Mouse (Mus musculus) CH12.LX (cell line): ENCODE measurements at regions not wholly inside any gene's neighbourhood (a gene's known extent, or its start where the extent isn't known, plus 50 kb on each side); places are given as distances from the start of the nearest gene placed in this dataset.
A peak's percentile ranks its signal among the peaks of the same experiment; 100 is the strongest.

Experiments
- DNase-seq: peaks from one replicate; pipeline ENCODE4 v3.0.0-alpha.2; 2013; ENCODE audit errors: extremely low read depth
- H3K27ac ChIP-seq: 2 replicates; pipeline ENCODE4 v1.5.1; 2012; ENCODE audit warnings: low read depth, mild to moderate bottlenecking, control low read depth, moderate library complexity; ENCODE audit not compliant: insufficient read depth
- H3K27me3 ChIP-seq: replicated peaks from 2 replicates; pipeline ENCODE3; 2012; ENCODE audit warnings: inconsistent platforms
- H3K36me3 ChIP-seq, 2 experiments: replicated peaks in 1 of 2; 2 replicates each; pipeline versions ENCODE3 to v1.6.1; 2012; ENCODE audit warnings: inconsistent platforms in 1 of 2, low read length in 1 of 2, mild to moderate bottlenecking in 1 of 2, mixed read lengths in 1 of 2, moderate library complexity in 1 of 2; ENCODE audit not compliant: control insufficient read depth in 1 of 2, insufficient read depth in 1 of 2
- H3K4me1 ChIP-seq, 2 experiments: 2 replicates each; pipeline ENCODE4 v1.6.1; 2012; ENCODE audit warnings: inconsistent platforms in 1 of 2, moderate library complexity in 1 of 2; ENCODE audit not compliant: insufficient read depth in 2 of 2, control insufficient read depth in 1 of 2
- H3K4me2 ChIP-seq: 2 replicates; pipeline ENCODE4 v1.6.1; 2012; ENCODE audit warnings: low read depth, mild to moderate bottlenecking, control low read depth; ENCODE audit not compliant: poor library complexity, insufficient read depth, severe bottlenecking
- H3K4me3 ChIP-seq, 3 experiments: fragments of 150-350 bp in 1 of 3; sonication (generic) in 1 of 3; replicated peaks in 1 of 3; 2 replicates each; pipeline versions ENCODE3 to v1.5.1; 2011 to 2012; ENCODE audit warnings: low read depth in 2 of 3, low read length in 2 of 3, mild to moderate bottlenecking in 2 of 3, moderate library complexity in 2 of 3, control low read depth in 1 of 3, improper control_type of control experiment in 1 of 3, inconsistent platforms in 1 of 3, mixed read lengths in 1 of 3; ENCODE audit not compliant: poor library complexity in 1 of 3
- H3K79me2 ChIP-seq: replicated peaks from 2 replicates; pipeline ENCODE4 v1.6.1; 2012; ENCODE audit warnings: mild to moderate bottlenecking, moderate library complexity; ENCODE audit not compliant: control insufficient read depth, poor library complexity, insufficient read depth, severe bottlenecking; ENCODE audit errors: extremely low read depth
- H3K9ac ChIP-seq: 2 replicates; pipeline ENCODE4 v1.6.1; 2012; ENCODE audit warnings: low read depth, mild to moderate bottlenecking, control low read depth, moderate library complexity; ENCODE audit not compliant: insufficient read depth
- H3K9me3 ChIP-seq: replicated peaks from 2 replicates; pipeline ENCODE3; 2012; ENCODE audit warnings: low read length, inconsistent platforms, mixed read lengths
- BHLHE40 ChIP-seq: IDR thresholded peaks from 2 replicates; pipeline ENCODE4 v1.6.1; 2011; ENCODE audit warnings: mild to moderate bottlenecking, low read depth, low read length, improper control_type of control experiment
- CHD1 ChIP-seq: IDR thresholded peaks from 2 replicates; pipeline ENCODE4 v1.6.1; 2012; ENCODE audit warnings: low read depth, low read length, improper control_type of control experiment, inconsistent platforms
- CHD2 ChIP-seq: IDR thresholded peaks from 2 replicates; pipeline ENCODE4 v1.6.1; 2011; ENCODE audit warnings: low read length, improper control_type of control experiment
- CTCF ChIP-seq, 2 experiments: IDR thresholded peaks in 1 of 2; conservative IDR thresholded peaks in 1 of 2; 2 replicates each; pipeline ENCODE4 v1.5.1; 2011 to 2012; ENCODE audit warnings: low read depth in 2 of 2, low read length in 2 of 2, improper control_type of control experiment in 1 of 2, inconsistent platforms in 1 of 2, mild to moderate bottlenecking in 1 of 2, moderate library complexity in 1 of 2
- E2F4 ChIP-seq: IDR thresholded peaks from 2 replicates; pipeline ENCODE4 v1.6.1; 2011; ENCODE audit warnings: low read depth, low read length, improper control_type of control experiment; ENCODE audit not compliant: insufficient replicate concordance
- ELF1 ChIP-seq: IDR thresholded peaks from 2 replicates; pipeline ENCODE4 v1.6.1; 2014; ENCODE audit warnings: low read depth, mild to moderate bottlenecking, inconsistent platforms, low read length, improper control_type of control experiment
- EP300 ChIP-seq: IDR thresholded peaks from 2 replicates; pipeline ENCODE4 v1.6.1; 2011; ENCODE audit warnings: low read length, improper control_type of control experiment
- ETS1 ChIP-seq: conservative IDR thresholded peaks from 2 replicates; pipeline ENCODE4 v1.6.1; 2012; ENCODE audit warnings: low read depth, mild to moderate bottlenecking, inconsistent platforms, low read length, improper control_type of control experiment, moderate library complexity
- GABPA ChIP-seq: IDR thresholded peaks from 2 replicates; pipeline ENCODE4 v1.6.1; 2012; ENCODE audit warnings: low read depth, low read length, improper control_type of control experiment, inconsistent platforms; ENCODE audit not compliant: insufficient replicate concordance
- HCFC1 ChIP-seq: IDR thresholded peaks from 2 replicates; pipeline ENCODE4 v1.6.1; 2012; ENCODE audit warnings: low read depth, mild to moderate bottlenecking, inconsistent platforms, low read length, improper control_type of control experiment
- IRF4 ChIP-seq: IDR thresholded peaks from 2 replicates; pipeline ENCODE4 v1.6.1; 2014; ENCODE audit warnings: low read depth, mild to moderate bottlenecking, inconsistent platforms, low read length, improper control_type of control experiment
- JUN ChIP-seq: IDR thresholded peaks from 2 replicates; pipeline ENCODE4 v1.6.1; 2011; ENCODE audit warnings: low read depth, mild to moderate bottlenecking, low read length, improper control_type of control experiment, moderate library complexity; ENCODE audit not compliant: insufficient read depth
- JUND ChIP-seq: conservative IDR thresholded peaks from 2 replicates; pipeline ENCODE4 v1.6.1; 2011; ENCODE audit warnings: low read depth, low read length, improper control_type of control experiment
- KAT2A ChIP-seq: IDR thresholded peaks from 2 replicates; pipeline ENCODE4 v1.6.1; 2012; ENCODE audit warnings: low read length, improper control_type of control experiment, inconsistent platforms; ENCODE audit not compliant: insufficient replicate concordance
- MAFK ChIP-seq: IDR thresholded peaks from 2 replicates; pipeline ENCODE4 v1.6.1; 2011; ENCODE audit warnings: low read length, improper control_type of control experiment; ENCODE audit not compliant: insufficient replicate concordance
- MAX ChIP-seq: IDR thresholded peaks from 2 replicates; pipeline ENCODE4 v1.6.1; 2011; ENCODE audit warnings: low read length, improper control_type of control experiment
- MAZ ChIP-seq: IDR thresholded peaks from 2 replicates; pipeline ENCODE4 v1.6.1; 2012; ENCODE audit warnings: low read depth, mild to moderate bottlenecking, inconsistent platforms, low read length, improper control_type of control experiment, moderate library complexity
- MEF2A ChIP-seq: IDR thresholded peaks from 2 replicates; pipeline ENCODE4 v1.6.1; 2014; ENCODE audit warnings: low read depth, mild to moderate bottlenecking, inconsistent platforms, low read length, improper control_type of control experiment, borderline replicate concordance
- MXI1 ChIP-seq: IDR thresholded peaks from 2 replicates; pipeline ENCODE4 v1.6.1; 2011; ENCODE audit warnings: mild to moderate bottlenecking, low read depth, low read length, improper control_type of control experiment
- MYC ChIP-seq: IDR thresholded peaks from 2 replicates; pipeline ENCODE4 v1.6.1; 2011; ENCODE audit warnings: low read depth, mild to moderate bottlenecking, improper control_type of control experiment, low read length
- NELFE ChIP-seq: IDR thresholded peaks from 2 replicates; pipeline ENCODE4 v1.6.1; 2011; ENCODE audit warnings: low read depth, low read length, improper control_type of control experiment
- NRF1 ChIP-seq: IDR thresholded peaks from 2 replicates; pipeline ENCODE4 v1.6.1; 2014; ENCODE audit warnings: low read depth, mild to moderate bottlenecking, inconsistent platforms, low read length, improper control_type of control experiment, moderate library complexity
- PAX5 ChIP-seq: IDR thresholded peaks from 2 replicates; pipeline ENCODE4 v1.6.1; 2012; ENCODE audit warnings: low read length, inconsistent platforms, mixed read lengths
- POLR2A ChIP-seq: IDR thresholded peaks from 2 replicates; pipeline ENCODE4 v1.6.1; 2011; ENCODE audit warnings: low read depth, mild to moderate bottlenecking, improper control_type of control experiment, low read length
- POLR2AphosphoS2 ChIP-seq: IDR thresholded peaks from 2 replicates; pipeline ENCODE4 v1.6.1; 2011; ENCODE audit warnings: low read depth, low read length, improper control_type of control experiment
- RAD21 ChIP-seq: IDR thresholded peaks from 2 replicates; pipeline ENCODE4 v1.6.1; 2011; ENCODE audit warnings: low read depth, mild to moderate bottlenecking, low read length, improper control_type of control experiment, moderate library complexity
- RCOR1 ChIP-seq: conservative IDR thresholded peaks from 2 replicates; pipeline ENCODE4 v1.6.1; 2012; ENCODE audit warnings: low read depth, mild to moderate bottlenecking, inconsistent platforms, low read length, improper control_type of control experiment
- SIN3A ChIP-seq: IDR thresholded peaks from 2 replicates; pipeline ENCODE4 v1.6.1; 2012; ENCODE audit warnings: low read length, improper control_type of control experiment, inconsistent platforms
- SMC3 ChIP-seq: IDR thresholded peaks from 2 replicates; pipeline ENCODE4 v1.6.1; 2011; ENCODE audit warnings: low read depth, low read length, improper control_type of control experiment
- TBP ChIP-seq: conservative IDR thresholded peaks from 2 replicates; pipeline ENCODE4 v1.6.1; 2011; ENCODE audit warnings: low read depth, low read length, improper control_type of control experiment
- TCF12 ChIP-seq: IDR thresholded peaks from 2 replicates; pipeline ENCODE4 v1.6.1; 2014; ENCODE audit warnings: low read depth, mild to moderate bottlenecking, inconsistent platforms, low read length, improper control_type of control experiment
- UBTF ChIP-seq: IDR thresholded peaks from 2 replicates; pipeline ENCODE4 v1.6.1; 2012; ENCODE audit warnings: low read depth, mild to moderate bottlenecking, inconsistent platforms, low read length, improper control_type of control experiment, moderate library complexity
- USF1 ChIP-seq: IDR thresholded peaks from 2 replicates; pipeline ENCODE4 v1.6.1; 2014; ENCODE audit warnings: low read depth, mild to moderate bottlenecking, inconsistent platforms, low read length, improper control_type of control experiment
- USF2 ChIP-seq: conservative IDR thresholded peaks from 2 replicates; pipeline ENCODE4 v1.6.1; 2011; ENCODE audit warnings: low read depth, low read length, improper control_type of control experiment
- ZC3H11A ChIP-seq: IDR thresholded peaks from 2 replicates; pipeline ENCODE4 v1.6.1; 2012; ENCODE audit warnings: low read depth, mild to moderate bottlenecking, inconsistent platforms, low read length, improper control_type of control experiment
- ZKSCAN1 ChIP-seq: IDR thresholded peaks from 2 replicates; pipeline ENCODE4 v1.6.1; 2012; ENCODE audit warnings: low read depth, inconsistent platforms, low read length, improper control_type of control experiment, borderline replicate concordance
- ZMIZ1 ChIP-seq: IDR thresholded peaks from 2 replicates; pipeline ENCODE4 v1.6.1; 2012; ENCODE audit warnings: low read depth, mild to moderate bottlenecking, inconsistent platforms, low read length, improper control_type of control experiment
- ZNF384 ChIP-seq: IDR thresholded peaks from 2 replicates; pipeline ENCODE4 v1.6.1; 2012; ENCODE audit warnings: low read depth, low read length, improper control_type of control experiment, inconsistent platforms
- dilution Hi-C: fragments of 300-500 bp; cut with MboI; formaldehyde crosslinking; loops from 2 replicates; pipeline ENCODE4 v1.14.3; 2020; ENCODE audit warnings: low sequenced_read_pairs; ENCODE audit not compliant: extremely low pct_unique_long_range_greater_than_20kb, extremely low pct_ligation_motif_present
- in situ Hi-C: fragments of 300-500 bp; cut with MboI; formaldehyde crosslinking; loops from 3 replicates; pipeline ENCODE4 v1.14.3; 2019; ENCODE audit warnings: low sequenced_read_pairs, low pct_ligation_motif_present, low pct_unique_long_range_greater_than_20kb, mixed read lengths

GRCm38 (mm10) chr12:39665448-39665847 lies 372.4 kb downstream of the Arl4a start:
- Histone ChIP-seq H3K4me2 (no peak overlapping the region), H3K9ac (no peak overlapping the region), H3K79me2 (no peaks in the 10 kb centered on the region), H3K9me3 (no peaks in the 10 kb centered on the region), H3K4me1 (0 out of 4 replicates have a peak, but pooled peaks cover 0 to 2% of the 10 kb centered on the region in 2 experiments), H3K4me3 (no peak overlapping the region), H3K27me3 (no peaks in the 10 kb centered on the region), H3K36me3 (no peaks in the 10 kb centered on the region), H3K27ac (no peak overlapping the region)
- TF ChIP-seq TBP (no peak), MAFK (no peak), NELFE (no peak), CHD1 (no peak), EP300 (no peak), ZKSCAN1 (no peak), SIN3A (no peak), MXI1 (no peak), ETS1 (no peak), MYC (no peak), SMC3 (peak; percentile 98), MAX (no peak), HCFC1 (no peak), ZNF384 (no peak), IRF4 (no peak; the same call in 1 of the 2 replicates), NRF1 (no peak), KAT2A (no peak), JUND (no peak), MAZ (no peak), PAX5 (no peak), POLR2A (no peak), CHD2 (no peak), TCF12 (no peak), ZC3H11A (peak; percentile 88), UBTF (no peak), ELF1 (peak; percentile 16; the same call in 1 of the 2 replicates), RAD21 (peak; percentile 94), USF1 (no peak), JUN (no peak), GABPA (no peak), USF2 (no peak), POLR2AphosphoS2 (no peak), MEF2A (no peak), BHLHE40 (no peak), ZMIZ1 (no peak), E2F4 (no peak), RCOR1 (no peak), CTCF (conservative IDR thresholded peaks at IDR 0.05 in 1 of 2, IDR thresholded peaks at IDR 0.05 in 1 of 2; ENCODE audit: low read depth in 2 of 2, low read length in 2 of 2) (peak; percentile 38 to 92; a peak in 3 of 4 replicates)
- peak; percentile 72 for DNase-seq
- in situ Hi-C loops (loop anchor here (25.0 kb wide), 1 partner anchor 197 kb away; no protein-coding TSS in a partner anchor), dilution Hi-C loops (no loop called here)
